Mouse (Mus musculus) megakaryocyte-erythroid progenitor cell, adult 5 weeks (primary cell): Measurements from ENCODE around the gene Inhba. TPM values are rescaled to one million over a fixed set of nuclear protein-coding genes. Genes with fewer than 3 reads are reported as not detected.

Source experiments
- polyA plus RNA-seq: library from polyadenylated mRNA; stranded (reverse); fragments of >175 nt; gene quantifications from 2 replicates; pipeline ENCODE4 v1.2.3, GENCODE M21; 2012

Gene Inhba
- polyA plus RNA-seq: 0.63 and 1.6 TPM in 2 replicates

GRCm38 (mm10) chr13:16011372-16012242 lies at the start of gene Inhba:
Inhba (plus strand) TSS chr13:16011851.

